Mouse (Mus musculus): Measurements from ENCODE around the gene Gli2.

Gli2 gene

GRCm38 (mm10) chr1:118904431-118904830 is 149.0 kb downstream of the Gli2 start:
- DNase-seq (ENCODE audit: low read depth, low spot score), result no peak

DNA sequence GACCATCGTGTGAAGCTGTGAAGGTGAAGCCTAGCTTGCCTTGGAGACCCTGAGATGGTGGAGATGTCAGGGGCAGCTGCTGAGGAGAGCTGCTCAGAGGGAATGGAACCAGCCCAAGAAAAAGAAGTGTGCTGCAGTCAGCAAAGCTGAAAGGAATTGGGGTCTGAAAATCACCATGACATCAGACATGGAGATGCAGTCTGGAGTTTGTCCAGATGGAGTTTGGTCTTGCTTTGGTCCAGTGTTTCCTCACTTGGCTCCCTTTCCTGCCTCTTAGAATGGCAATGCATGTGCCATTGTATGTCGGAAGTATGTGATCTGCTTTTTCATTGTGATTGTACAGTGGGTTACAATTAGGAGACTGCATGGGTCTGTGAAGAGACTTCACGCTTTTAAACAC is 149.7 kb downstream of the Gli2 start:
- DNase-seq (ENCODE audit: low read depth, low spot score), result no peak

- DNase-seq (ENCODE audit: low read depth, low spot score), result peak; percentile 13
Observed at GRCm38 (mm10) chr1:118901868-118902586, 151.4 kb downstream of the Gli2 start.

DNA sequence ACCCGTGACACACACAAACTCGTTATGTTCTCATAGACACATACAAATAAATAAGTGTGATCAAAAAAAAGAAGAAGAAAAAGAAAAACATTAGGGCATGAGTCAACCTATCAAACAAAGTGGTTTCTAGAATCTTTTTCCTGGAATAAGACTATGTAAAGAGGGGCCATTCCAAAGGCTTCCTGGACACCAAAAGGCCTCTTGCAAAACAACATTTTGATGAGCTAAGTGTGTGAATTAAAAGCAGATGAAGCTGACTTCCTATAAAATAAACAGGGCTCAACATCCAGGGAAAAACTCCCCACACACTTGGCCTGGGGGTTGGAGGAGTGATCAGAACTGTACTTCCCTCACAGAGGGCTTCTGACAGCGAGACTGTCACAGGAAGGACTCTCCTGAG is 155.1 kb downstream of the Gli2 start:
- no peak for DNase-seq (ENCODE audit: low read depth, low spot score)

- DNase-seq (ENCODE audit: low read depth, low spot score), result peak; percentile 38
Observed at GRCm38 (mm10) chr1:118895026-118895762, 158.2 kb downstream of the Gli2 start.

DNA sequence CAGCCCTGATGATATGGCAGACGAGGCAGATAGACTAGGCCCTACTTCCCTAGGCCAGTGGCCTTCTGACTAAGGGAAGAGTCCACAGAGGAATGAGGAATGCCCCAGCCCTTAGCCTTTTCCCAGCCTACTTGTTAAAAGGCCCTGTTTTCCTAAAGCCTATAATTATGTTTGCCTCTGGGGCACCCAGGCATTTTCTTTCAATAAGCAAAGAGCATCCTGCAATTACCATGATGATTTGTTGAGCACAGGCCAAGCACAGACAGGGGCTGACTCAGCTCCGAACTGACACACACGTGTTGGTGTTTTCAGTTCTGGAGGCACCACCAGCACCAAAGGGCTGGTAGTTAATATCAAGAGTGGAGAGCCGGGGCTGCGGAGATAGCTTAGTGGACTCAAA is 162.0 kb downstream of the Gli2 start:
- no peak for DNase-seq (ENCODE audit: low read depth, low spot score)

- DNase-seq (ENCODE audit: low read depth, low spot score), result no peak
Observed at GRCm38 (mm10) chr1:118890125-118890875, 163.1 kb downstream of the Gli2 start.

DNA sequence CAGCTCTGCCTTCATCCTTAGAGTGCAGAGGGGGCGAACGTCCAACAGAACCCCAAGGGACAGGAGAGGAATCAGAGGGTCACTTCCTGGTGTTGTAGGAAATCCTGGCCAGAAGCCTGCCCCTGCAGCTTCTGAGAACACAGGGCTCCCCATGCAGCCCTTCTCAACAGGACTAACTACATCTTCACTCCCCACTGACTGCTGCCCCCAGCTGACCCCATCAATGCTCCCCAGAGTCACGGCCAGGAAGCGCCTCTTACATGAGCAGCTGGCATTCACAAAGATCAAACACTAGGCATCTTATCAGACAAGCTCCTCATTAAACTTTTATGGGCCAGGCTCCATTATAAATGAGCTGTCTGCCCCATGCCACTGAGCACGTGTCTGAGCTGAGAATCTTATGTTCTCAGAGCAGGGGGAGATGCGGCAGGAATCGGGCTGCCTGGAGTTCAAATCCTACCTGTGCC is 172.6 kb downstream of the Gli2 start:
- no peak for DNase-seq (ENCODE audit: low read depth, low spot score)

DNA sequence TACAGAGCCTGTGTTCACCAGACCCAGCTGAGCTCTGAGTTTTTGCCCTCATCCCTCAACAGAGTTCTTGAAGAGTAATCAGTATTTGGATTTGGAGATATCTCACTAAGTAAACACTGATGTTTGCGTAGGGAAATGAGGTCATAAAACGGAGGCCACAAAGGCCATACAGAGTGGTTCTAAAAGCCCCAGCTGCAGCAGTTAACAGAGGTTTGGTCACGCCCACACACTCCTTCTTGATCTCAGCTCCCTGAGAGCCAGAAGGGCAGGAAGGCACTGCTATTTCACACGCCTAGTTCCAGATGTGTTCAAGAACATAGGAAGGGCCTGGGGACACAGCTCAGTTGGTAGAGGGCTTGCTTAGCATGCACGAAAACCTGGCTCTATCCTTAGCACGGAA is 175.1 kb downstream of the Gli2 start:
- DNase-seq (ENCODE audit: low read depth, low spot score), result peak; percentile 13

DNA sequence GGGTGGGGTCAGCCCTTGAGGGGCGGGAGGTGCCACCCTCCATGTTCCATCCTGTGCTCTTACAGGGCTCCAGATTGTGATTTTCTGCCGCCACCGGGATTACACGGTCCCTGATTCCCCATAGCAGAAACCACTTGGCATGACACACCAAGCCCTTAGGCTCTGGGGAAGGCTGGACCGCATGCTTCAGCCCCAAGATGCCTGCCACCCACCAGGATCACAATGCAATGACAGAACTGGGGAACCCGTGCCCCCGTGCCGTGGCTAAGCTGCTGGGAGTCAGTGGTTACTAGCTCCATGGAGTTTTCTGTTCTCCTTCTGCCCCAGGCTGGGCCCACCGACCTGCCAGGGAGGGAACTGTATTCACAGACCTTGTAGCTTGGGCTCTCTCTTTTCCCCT is 178.2 kb downstream of the Gli2 start:
- no peak for DNase-seq (ENCODE audit: low read depth, low spot score)

DNA sequence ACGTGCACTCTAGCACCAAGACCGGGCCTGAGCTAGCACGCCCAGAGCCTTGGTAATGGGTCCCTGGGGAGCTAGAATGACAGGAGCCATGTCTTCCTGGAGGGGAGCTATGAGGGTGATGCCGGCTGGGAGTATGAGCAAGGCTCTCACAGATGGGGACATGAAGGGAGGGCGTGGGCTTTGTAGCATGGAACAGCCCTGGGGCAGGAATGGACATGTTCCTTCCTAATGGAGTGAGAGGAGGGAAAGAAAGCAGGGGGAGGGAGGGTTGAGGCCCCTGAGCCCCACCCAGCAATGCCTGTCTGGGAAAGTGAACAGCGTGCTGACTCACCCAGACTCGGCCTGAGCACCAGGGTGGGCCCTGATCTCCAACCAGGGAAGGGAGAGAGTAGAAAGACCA is 179.9 kb downstream of the Gli2 start:
- no peak for DNase-seq (ENCODE audit: low read depth, low spot score)

- no peak for DNase-seq (ENCODE audit: low read depth, low spot score)
Observed at GRCm38 (mm10) chr1:118864735-118865134, 188.7 kb downstream of the Gli2 start.

DNA sequence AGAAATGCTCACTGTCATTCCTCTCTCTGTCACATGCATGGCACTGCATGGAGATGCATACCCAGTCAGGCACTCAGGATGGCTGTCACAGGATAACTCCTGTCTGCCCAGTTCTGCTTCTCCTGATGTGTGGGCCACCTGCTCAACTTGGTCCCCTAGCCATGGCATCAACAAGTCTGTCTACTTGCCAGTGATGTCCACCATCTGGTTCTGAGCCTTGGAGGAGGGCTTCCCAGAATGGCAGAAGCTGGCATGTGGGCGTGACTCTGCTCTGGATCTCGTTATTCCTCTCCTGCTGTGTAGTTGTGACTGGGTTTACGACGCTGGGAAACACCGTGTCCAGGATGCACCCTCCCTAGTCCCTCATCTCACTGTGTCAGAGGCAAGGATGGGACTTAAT is 189.4 kb downstream of the Gli2 start:
- DNase-seq (ENCODE audit: low read depth, low spot score), result no peak

DNA sequence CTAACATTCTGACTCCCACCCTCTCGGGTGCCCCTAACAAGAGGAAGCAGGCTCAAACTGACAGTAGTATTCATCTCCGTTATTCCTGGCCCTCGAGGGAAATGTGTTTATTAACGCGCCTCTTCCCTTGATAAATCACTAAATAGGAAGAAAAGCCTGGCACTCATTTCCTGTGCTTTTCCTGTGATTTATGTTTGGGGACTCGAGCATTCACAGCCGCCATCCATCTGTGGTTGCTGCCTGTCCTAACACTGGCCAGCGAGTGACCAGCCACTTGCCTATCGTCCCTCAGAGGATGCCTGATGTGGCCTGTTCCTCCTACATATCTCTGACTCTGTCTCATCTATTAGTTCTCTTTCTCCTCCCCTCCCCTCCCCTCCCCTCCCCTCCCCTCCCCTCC is 195.3 kb downstream of the Gli2 start:
- no peak for DNase-seq (ENCODE audit: low read depth, low spot score)

GRCm38 (mm10) chr1:118830658-118831057 is 222.8 kb downstream of the Gli2 start:
- DNase-seq (ENCODE audit: low read depth, low spot score), result no peak

- no peak for DNase-seq (ENCODE audit: low read depth, low spot score)
Observed at GRCm38 (mm10) chr1:118826614-118827013, 226.8 kb downstream of the Gli2 start.

GRCm38 (mm10) chr1:118825467-118826219 is 227.8 kb downstream of the Gli2 start:
- DNase-seq (ENCODE audit: low read depth, low spot score), result no peak

- DNase-seq (ENCODE audit: low read depth, low spot score), result no peak
Observed at GRCm38 (mm10) chr1:118825035-118825434, 228.4 kb downstream of the Gli2 start.

- no peak for DNase-seq (ENCODE audit: low read depth, low spot score)
Observed at GRCm38 (mm10) chr1:118822258-118822657, 231.2 kb downstream of the Gli2 start.

- DNase-seq (ENCODE audit: low read depth, low spot score), result no peak
Observed at GRCm38 (mm10) chr1:118815015-118815414, 238.4 kb downstream of the Gli2 start.

DNA sequence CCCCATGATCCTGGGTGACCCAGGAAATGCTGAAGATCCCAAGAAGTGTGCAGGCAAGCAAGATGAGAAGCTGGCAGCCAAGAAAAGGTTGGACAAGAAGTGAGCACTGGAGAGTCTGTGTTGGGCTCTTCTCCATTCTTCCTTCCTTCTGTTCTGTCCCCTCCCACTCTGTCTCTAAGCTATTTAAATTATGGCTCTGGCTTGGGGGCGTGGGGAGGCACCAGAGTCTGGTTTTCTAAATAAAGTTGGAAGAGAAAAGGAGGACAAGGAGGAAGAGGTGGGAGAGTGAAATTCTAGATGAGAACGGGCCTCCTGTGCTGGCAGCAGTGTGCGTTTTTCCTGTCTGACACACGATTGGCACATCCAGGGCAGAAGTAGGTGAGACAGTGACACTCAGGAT is 243.1 kb downstream of the Gli2 start:
- DNase-seq (ENCODE audit: low read depth, low spot score), result no peak

GRCm38 (mm10) chr1:118806727-118807126 is 246.7 kb downstream of the Gli2 start:
- no peak for DNase-seq (ENCODE audit: low read depth, low spot score)

All from skeletal muscle tissue, adult 2 months (tissue).